Mouse (Mus musculus): ENCODE measurements around the gene Cd81. TPM values are rescaled to one million over a fixed set of nuclear protein-coding genes. Genes with fewer than 3 reads are reported as not detected.

The Cd81 gene
- polyA plus RNA-seq, 1 experiment: 78.4 TPM

- Histone ChIP-seq H3K27ac (ENCODE audit: control insufficient read depth, insufficient read depth, low read depth, low read length) (peak overlapping the region; percentile 50), H3K27me3 (ENCODE audit: control insufficient read depth, insufficient read depth, low read length) (no peaks in the 10 kb centered on the region), H3K36me3 (ENCODE audit: control insufficient read depth, insufficient read depth, low read length) (no peaks in the 10 kb centered on the region), H3K4me3 (ENCODE audit: control insufficient read depth, low read depth, low read length) (no peak overlapping the region), H3K4me1 (ENCODE audit: control insufficient read depth, insufficient read depth, low read length) (peaks cover 10% of the 10 kb centered on the region)
- TF ChIP-seq CTCF (IDR thresholded peaks at IDR 0.05; ENCODE audit: control insufficient read depth, insufficient read depth, insufficient replicate concordance, low read depth, low read length): no peak
- TF ChIP-seq POLR2A (IDR thresholded peaks at IDR 0.05; ENCODE audit: control insufficient read depth, low read depth, low read length): no peak
Observed at GRCm38 (mm10) chr7:143008370-143008926, 44.1 kb upstream of the Cd81 start.

DNA sequence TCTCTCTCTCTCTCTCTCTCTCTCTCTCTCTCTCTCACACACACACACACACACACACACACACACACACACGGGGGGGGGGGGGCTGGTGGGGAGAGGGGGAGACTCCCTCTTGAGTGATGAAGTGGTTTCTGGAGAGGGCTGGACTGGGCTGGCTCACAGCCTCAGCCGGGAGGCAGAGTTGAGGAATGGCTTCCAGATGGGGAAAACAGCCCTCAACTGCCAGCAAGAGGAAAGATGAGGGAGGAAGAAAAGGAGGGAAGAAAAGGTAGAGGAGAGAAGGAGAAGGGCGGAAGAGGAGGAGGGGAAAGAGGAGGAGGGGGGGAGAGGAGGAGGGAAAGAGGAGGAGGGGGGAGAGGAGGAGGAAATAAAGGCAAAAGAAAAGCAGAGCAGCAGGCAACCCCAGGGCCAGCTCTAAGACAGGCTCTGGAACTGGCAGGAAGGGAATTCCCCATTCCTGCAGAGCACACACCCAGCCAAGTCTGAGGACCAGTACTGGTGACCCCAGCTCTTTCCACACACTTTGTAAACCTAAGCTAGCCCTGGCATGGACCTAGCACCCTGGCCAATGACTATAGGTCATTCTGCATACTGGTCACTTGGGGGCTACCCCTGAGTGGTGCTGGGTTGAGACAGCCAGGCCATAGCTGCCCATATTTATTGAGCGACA, 43.4 kb upstream of the Cd81 start:
- H3K36me3 ChIP-seq (ENCODE audit: control insufficient read depth, insufficient read depth, low read length): no peaks in the 10 kb centered on the region
- no peak overlapping the region for H3K4me3 ChIP-seq (ENCODE audit: control insufficient read depth, low read depth, low read length)
- peaks cover 10% of the 10 kb centered on the region for H3K4me1 ChIP-seq (ENCODE audit: control insufficient read depth, insufficient read depth, low read length)
- H3K27ac ChIP-seq (ENCODE audit: control insufficient read depth, insufficient read depth, low read depth, low read length): no peak overlapping the region
- TF ChIP-seq CTCF (IDR thresholded peaks at IDR 0.05; ENCODE audit: control insufficient read depth, insufficient read depth, insufficient replicate concordance, low read depth, low read length) (no peak), POLR2A (IDR thresholded peaks at IDR 0.05; ENCODE audit: control insufficient read depth, low read depth, low read length) (no peak)
- no peaks in the 10 kb centered on the region for H3K27me3 ChIP-seq (ENCODE audit: control insufficient read depth, insufficient read depth, low read length)

DNA sequence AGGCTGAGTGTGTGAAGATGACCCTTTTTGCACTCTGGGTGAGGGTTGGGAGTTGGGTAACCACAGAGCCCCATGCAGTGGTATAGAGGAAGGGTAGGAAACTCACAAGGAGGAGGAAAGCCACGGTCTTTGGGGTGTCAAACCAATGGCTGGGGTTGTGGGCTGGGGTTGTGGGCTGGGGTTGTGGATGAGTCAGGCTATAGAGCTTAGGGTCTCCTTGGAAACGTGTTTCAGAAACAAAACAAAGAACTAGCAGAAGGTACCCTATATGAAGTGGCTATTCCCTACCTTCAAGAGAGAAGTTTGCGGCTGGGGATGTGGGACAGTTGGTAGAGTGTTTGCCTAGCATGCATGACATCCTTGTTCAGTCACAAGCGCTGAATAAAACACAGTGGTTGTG, 42.5 kb upstream of the Cd81 start:
- no peak overlapping the region for H3K27ac ChIP-seq (ENCODE audit: control insufficient read depth, insufficient read depth, low read depth, low read length)
- H3K4me1 ChIP-seq (ENCODE audit: control insufficient read depth, insufficient read depth, low read length): peaks cover 10% of the 10 kb centered on the region
- H3K4me3 ChIP-seq (ENCODE audit: control insufficient read depth, low read depth, low read length): no peak overlapping the region
- H3K36me3 ChIP-seq (ENCODE audit: control insufficient read depth, insufficient read depth, low read length): no peaks in the 10 kb centered on the region
- TF ChIP-seq CTCF (IDR thresholded peaks at IDR 0.05; ENCODE audit: control insufficient read depth, insufficient read depth, insufficient replicate concordance, low read depth, low read length): no peak
- no peaks in the 10 kb centered on the region for H3K27me3 ChIP-seq (ENCODE audit: control insufficient read depth, insufficient read depth, low read length)

DNA sequence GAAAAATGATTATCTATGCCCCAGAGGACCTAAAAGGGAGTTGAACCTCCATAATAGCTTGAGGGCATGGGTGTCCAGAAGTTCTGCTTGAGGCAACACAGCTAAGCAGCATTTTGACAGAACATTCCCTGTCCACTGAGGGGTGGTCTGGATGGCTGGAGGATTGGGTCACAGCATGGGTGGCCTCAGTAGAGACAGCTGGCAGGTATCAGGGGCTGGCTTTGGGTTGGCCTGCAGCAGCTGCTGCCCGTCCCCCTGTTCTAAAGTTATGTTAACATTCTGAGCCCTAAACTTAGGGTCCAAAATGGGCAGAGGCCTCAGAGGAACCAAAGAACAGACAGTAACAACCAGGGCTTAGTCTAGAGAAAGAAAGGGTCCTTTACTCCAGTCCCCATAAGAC, 41.3 kb upstream of the Cd81 start:
- H3K27me3 ChIP-seq (ENCODE audit: control insufficient read depth, insufficient read depth, low read length): no peaks in the 10 kb centered on the region
- H3K36me3 ChIP-seq (ENCODE audit: control insufficient read depth, insufficient read depth, low read length): no peaks in the 10 kb centered on the region
- TF ChIP-seq CTCF (IDR thresholded peaks at IDR 0.05; ENCODE audit: control insufficient read depth, insufficient read depth, insufficient replicate concordance, low read depth, low read length): no peak
- TF ChIP-seq POLR2A (IDR thresholded peaks at IDR 0.05; ENCODE audit: control insufficient read depth, low read depth, low read length): no peak
- peaks cover 10% of the 10 kb centered on the region for H3K4me1 ChIP-seq (ENCODE audit: control insufficient read depth, insufficient read depth, low read length)
- H3K27ac ChIP-seq (ENCODE audit: control insufficient read depth, insufficient read depth, low read depth, low read length): no peak overlapping the region
- H3K4me3 ChIP-seq (ENCODE audit: control insufficient read depth, low read depth, low read length): no peak overlapping the region

DNA sequence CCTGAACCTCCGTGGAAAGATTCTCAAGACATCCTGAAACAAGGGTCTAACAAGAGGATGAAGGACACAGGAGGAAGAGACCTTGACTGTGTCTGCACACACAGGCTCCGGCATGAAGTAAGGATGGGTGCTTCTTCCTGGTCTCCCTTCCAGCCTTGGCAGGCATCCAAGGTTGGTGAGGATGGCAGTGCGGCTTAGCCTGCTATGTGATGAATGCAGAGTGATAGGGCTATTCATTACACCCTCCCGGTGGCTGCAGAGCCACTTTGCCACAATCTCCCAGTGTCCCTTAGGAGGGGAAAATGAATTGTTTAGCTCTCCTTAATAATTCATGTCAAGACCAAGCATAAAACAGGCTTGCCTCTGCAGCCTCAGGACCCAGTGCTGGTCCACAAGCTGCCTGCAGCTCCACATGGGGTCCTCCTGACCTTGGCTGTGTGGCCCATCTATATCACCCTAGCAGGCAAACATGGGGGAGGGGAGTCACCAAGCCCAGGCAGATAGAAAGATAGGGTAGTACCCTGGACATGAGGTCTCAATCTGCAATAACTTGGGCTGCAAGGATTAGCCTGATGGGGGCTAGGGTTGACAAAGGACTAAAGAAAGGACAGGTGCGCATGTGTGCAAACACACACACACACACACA, 40.2 kb upstream of the Cd81 start:
- TF ChIP-seq CTCF (IDR thresholded peaks at IDR 0.05; ENCODE audit: control insufficient read depth, insufficient read depth, insufficient replicate concordance, low read depth, low read length) (no peak), POLR2A (IDR thresholded peaks at IDR 0.05; ENCODE audit: control insufficient read depth, low read depth, low read length) (no peak)
- no peak overlapping the region for H3K27ac ChIP-seq (ENCODE audit: control insufficient read depth, insufficient read depth, low read depth, low read length)
- H3K4me3 ChIP-seq (ENCODE audit: control insufficient read depth, low read depth, low read length): no peak overlapping the region
- no peaks in the 10 kb centered on the region for H3K27me3 ChIP-seq (ENCODE audit: control insufficient read depth, insufficient read depth, low read length)
- peaks cover 10% of the 10 kb centered on the region for H3K4me1 ChIP-seq (ENCODE audit: control insufficient read depth, insufficient read depth, low read length)
- H3K36me3 ChIP-seq (ENCODE audit: control insufficient read depth, insufficient read depth, low read length): no peaks in the 10 kb centered on the region

GRCm38 (mm10) chr7:143013420-143014178, 38.9 kb upstream of the Cd81 start:
- TF ChIP-seq POLR2A (IDR thresholded peaks at IDR 0.05; ENCODE audit: control insufficient read depth, low read depth, low read length) (no peak), CTCF (IDR thresholded peaks at IDR 0.05; ENCODE audit: control insufficient read depth, insufficient read depth, insufficient replicate concordance, low read depth, low read length) (no peak)
- Histone ChIP-seq H3K27me3 (ENCODE audit: control insufficient read depth, insufficient read depth, low read length) (no peaks in the 10 kb centered on the region), H3K36me3 (ENCODE audit: control insufficient read depth, insufficient read depth, low read length) (no peaks in the 10 kb centered on the region), H3K27ac (ENCODE audit: control insufficient read depth, insufficient read depth, low read depth, low read length) (no peak overlapping the region), H3K4me3 (ENCODE audit: control insufficient read depth, low read depth, low read length) (no peak overlapping the region), H3K4me1 (ENCODE audit: control insufficient read depth, insufficient read depth, low read length) (no peaks in the 10 kb centered on the region; the same call in 1 of the 2 replicates)

Data from testis, adult 2 months (tissue).